Mouse (Mus musculus) lung, postnatal 0 days (tissue): ENCODE results near the gene Olfr69.

Experiments
- CTCF ChIP-seq: IDR thresholded peaks from 2 replicates; pipeline ENCODE4 v1.5.1; 2016; ENCODE audit warnings: antibody characterized with exemption, mild to moderate bottlenecking
- EP300 ChIP-seq: IDR thresholded peaks from 2 replicates; pipeline ENCODE4 v1.6.1; 2016; ENCODE audit warnings: antibody characterized with exemption, mild to moderate bottlenecking, control low read depth

- TF ChIP-seq CTCF: no peak
- no peak for TF ChIP-seq EP300
Measured at GRCm38 (mm10) chr7:103771494-103771893, at the start of gene Olfr69.
